Mouse (Mus musculus): Measurements from ENCODE around the gene Slc35c1.

GRCm38 (mm10) chr2:92403776-92404319 lies 56.5 kb downstream of the Slc35c1 start:
- no peak for TF ChIP-seq GATA1 (IDR thresholded peaks at IDR 0.05; ENCODE audit: low read length)
- TF ChIP-seq TAL1 (IDR thresholded peaks at IDR 0.05; ENCODE audit: low read length), result no peak

Data from erythroblast, embryonic 14.5 days (primary cell).